In genomic region chr12:86912335-86913093, GRCm38 (mm10) we compare ENCODE assay signal across 9 mouse cellular contexts. TPM values are rescaled to one million over a fixed set of nuclear protein-coding genes. Genes with fewer than 3 reads are reported as not detected.
DNase-seq lines count a peak whose midpoint lies in the region; ATAC-seq and TF ChIP-seq lines count a peak whose summit lies in the region.
"Had no signal": no experiment of that assay in that cellular context is flagged by ENCODE, and none has a peak within 500 bp of the region (broad histone marks: within the 10 kb centered on the region; RNA-seq: fewer than 3 reads in every experiment).

No protein-coding gene starts in this region.

- no peak for TF ChIP-seq CTCF in midbrain, postnatal 0 days (IDR thresholded peaks at IDR 0.05)
- no peak for TF ChIP-seq CTCF in thymus, adult 2 months (IDR thresholded peaks at IDR 0.05; ENCODE audit: borderline replicate concordance, control insufficient read depth, extremely low read depth, insufficient read depth, low read length, poor library complexity)

- no peaks in the 10 kb centered on the region for H3K9me3 ChIP-seq in kidney, embryonic 14.5 days (ENCODE audit: control insufficient read depth, low read length)
- H3K9me3 ChIP-seq in hindbrain, embryonic 12.5 days (replicated peaks), result no peaks in the 10 kb centered on the region
- H3K9me3 ChIP-seq in midbrain, postnatal 0 days (ENCODE audit: low read length), result no peaks in the 10 kb centered on the region

- peaks cover 5% of the 10 kb centered on the region for H3K27me3 ChIP-seq in kidney, embryonic 14.5 days (ENCODE audit: control insufficient read depth, insufficient read depth, low read length)
- peaks cover 29% of the 10 kb centered on the region for H3K27me3 ChIP-seq in hindbrain, embryonic 12.5 days
- no peaks in the 10 kb centered on the region for H3K27me3 ChIP-seq in midbrain, postnatal 0 days (ENCODE audit: insufficient read depth, low read length)
- no peaks in the 10 kb centered on the region for H3K27me3 ChIP-seq in thymus, adult 2 months (ENCODE audit: control insufficient read depth, insufficient read depth, low read length)

- intact Hi-C loops in left cerebral cortex, postnatal 10 days (cut with DNase I), result no loop called here

- no peaks in the 10 kb centered on the region for H3K36me3 ChIP-seq in kidney, embryonic 14.5 days (ENCODE audit: control insufficient read depth, insufficient read depth, low read length)
- no peaks in the 10 kb centered on the region for H3K36me3 ChIP-seq in hindbrain, embryonic 12.5 days
- H3K36me3 ChIP-seq in midbrain, postnatal 0 days (ENCODE audit: insufficient read depth, low read length), result no peaks in the 10 kb centered on the region
- H3K36me3 ChIP-seq in thymus, adult 2 months (ENCODE audit: control insufficient read depth, insufficient read depth, low read length), result no peaks in the 10 kb centered on the region

- peak; percentile 22; the same call in 1 of the 2 replicates for ATAC-seq in kidney, embryonic 14.5 days (ENCODE audit: low FRiP score, low TSS enrichment)
- ATAC-seq in hindbrain, embryonic 12.5 days (ENCODE audit: low FRiP score), result no peak
- ATAC-seq in midbrain, postnatal 0 days (ENCODE audit: low FRiP score), result no peak; the same call in 1 of the 2 replicates

- no peak overlapping the region for H3K4me3 ChIP-seq in kidney, embryonic 14.5 days (ENCODE audit: low read length)
- H3K4me3 ChIP-seq in hindbrain, embryonic 12.5 days, result no peak overlapping the region
- H3K4me3 ChIP-seq in midbrain, postnatal 0 days (ENCODE audit: low read depth, low read length), result no peak overlapping the region
- no peak overlapping the region for H3K4me3 ChIP-seq in thymus, adult 2 months (ENCODE audit: control insufficient read depth, insufficient read depth, low read length)
- H3K4me3 ChIP-seq: myocyte had no signal

- DNase-seq in kidney, adult 18-20 months, result no peak
- peak; percentile 83 for DNase-seq in ZHBTc4 (ENCODE audit: low read depth, low spot score)
- DNase-seq in midbrain, postnatal 0 days (ENCODE audit: low spot score), result no peak
- no peak for DNase-seq in left cerebral cortex, postnatal 10 days (ENCODE audit: extremely low spot score in 1 of 2, low spot score in 2 of 2)
- DNase-seq in ovary, postnatal 36 days (ENCODE audit: low spot score), result no peak
- no peak for DNase-seq in thymus, adult 2 months

- WGBS in kidney, embryonic 14.5 days, result 4% methylated on average over 22 of the region's 22 CpGs
- 10% methylated on average over 22 of the region's 22 CpGs for WGBS in hindbrain, embryonic 12.5 days
- WGBS in midbrain, postnatal 0 days, result 7% methylated on average over 22 of the region's 22 CpGs
- 6% methylated on average over 22 of the region's 22 CpGs for WGBS in thymus, adult 2 months

- H3K9ac ChIP-seq in kidney, embryonic 14.5 days (ENCODE audit: low read depth, low read length), result 0 out of 2 replicates have a peak overlapping the region, but pooled peaks have one; percentile 13
- peak overlapping the region; percentile 41; the same call in 1 of the 2 replicates for H3K9ac ChIP-seq in hindbrain, embryonic 12.5 days
- H3K9ac ChIP-seq in midbrain, postnatal 0 days (replicated peaks; ENCODE audit: low read length, poor library complexity, severe bottlenecking), result no peak overlapping the region

- peak overlapping the region; percentile 19; the same call in 1 of the 2 replicates for H3K27ac ChIP-seq in kidney, embryonic 14.5 days (ENCODE audit: low read depth, low read length)
- H3K27ac ChIP-seq in hindbrain, embryonic 12.5 days, result peak overlapping the region; percentile 90
- H3K27ac ChIP-seq in midbrain, postnatal 0 days (ENCODE audit: low read depth, low read length), result peak overlapping the region; percentile 80
- H3K27ac ChIP-seq in thymus, adult 2 months (ENCODE audit: control insufficient read depth, insufficient read depth, low read length), result no peak overlapping the region

- H3K4me2 ChIP-seq in kidney, embryonic 14.5 days (replicated peaks; ENCODE audit: low read depth, low read length), result peak overlapping the region; percentile 24
- H3K4me2 ChIP-seq in hindbrain, embryonic 12.5 days (replicated peaks), result peak overlapping the region; percentile 30
- no peak overlapping the region for H3K4me2 ChIP-seq in midbrain, postnatal 0 days (ENCODE audit: low read depth, low read length, poor library complexity, severe bottlenecking)

- no peak for TF ChIP-seq POLR2A in thymus, adult 2 months (IDR thresholded peaks at IDR 0.05; ENCODE audit: control insufficient read depth, extremely low read depth, insufficient read depth, low read length, poor library complexity)

- peaks cover 15% of the 10 kb centered on the region; the same call in 1 of the 2 replicates for H3K4me1 ChIP-seq in kidney, embryonic 14.5 days (ENCODE audit: control insufficient read depth, insufficient read depth, low read length)
- peaks cover 27% of the 10 kb centered on the region for H3K4me1 ChIP-seq in hindbrain, embryonic 12.5 days
- H3K4me1 ChIP-seq in midbrain, postnatal 0 days (ENCODE audit: insufficient read depth, low read length), result peaks cover 10% of the 10 kb centered on the region; the same call in 1 of the 2 replicates
- H3K4me1 ChIP-seq in thymus, adult 2 months (replicated peaks; ENCODE audit: control insufficient read depth, insufficient read depth, low read length), result peaks cover 24% of the 10 kb centered on the region

RNA-seq across cellular contexts. Expression of gene Irf2bpl, which starts 27.9 kb away (rescaled TPM):
- 25.8 and 34.8 TPM in 2 replicates for polyA plus RNA-seq in kidney, embryonic 14.5 days (2014; fragmentation: Nextera tagmentation; extraction: Ambion mirVana)
- 75.9 and 86.3 TPM in 2 replicates for polyA plus RNA-seq in hindbrain, embryonic 12.5 days (2016; fragmentation: Nextera tagmentation; extraction: Ambion mirVana)
- total RNA-seq in midbrain, postnatal 0 days (2014; rRNA removed), result 171 and 191 TPM in 2 replicates
- polyA plus RNA-seq in midbrain, postnatal 0 days (2015; fragmentation: Nextera tagmentation; extraction: Ambion mirVana), result 74.2 and 86.2 TPM in 2 replicates
- 10 to 100 TPM; 86.4 to 89.5 TPM for total RNA-seq in left cerebral cortex, postnatal 10 days (2021)
- polyA plus RNA-seq in thymus, adult 2 months (2012; rRNA removed), result 38.6 and 46.1 TPM in 2 replicates

RNA-seq across cellular contexts. Expression of gene Cipc, which starts 34.3 kb away (rescaled TPM):
- 12.6 and 30.4 TPM in 2 replicates for polyA plus RNA-seq in kidney, embryonic 14.5 days (2014; fragmentation: Nextera tagmentation; extraction: Ambion mirVana)
- 41.1 and 46.9 TPM in 2 replicates for polyA plus RNA-seq in hindbrain, embryonic 12.5 days (2016; fragmentation: Nextera tagmentation; extraction: Ambion mirVana)
- 65.7 and 77.5 TPM in 2 replicates for total RNA-seq in midbrain, postnatal 0 days (2014; rRNA removed)
- polyA plus RNA-seq in midbrain, postnatal 0 days (2015; fragmentation: Nextera tagmentation; extraction: Ambion mirVana), result 34.6 and 37.6 TPM in 2 replicates
- total RNA-seq in left cerebral cortex, postnatal 10 days (2021), result 10 to 100 TPM; 59.9 to 61.9 TPM
- 43.8 and 56.5 TPM in 2 replicates for polyA plus RNA-seq in thymus, adult 2 months (2012; rRNA removed)
